Mouse (Mus musculus) gastrocnemius, adult 18-20 months (tissue): ENCODE measurements around the gene Parp8. TPM values are rescaled to one million over a fixed set of nuclear protein-coding genes. Genes with fewer than 3 reads are reported as not detected.
"Not testable (repeated sequence)": the region's sequence is repeated elsewhere in the genome, so short reads cannot be mapped to it uniquely, and the experiment has no call there.

Source experiments
- DNase-seq: peaks from one replicate; pipeline ENCODE4 v3.0.0; 2021; ENCODE audit warnings: low spot score
- total RNA-seq, 2 experiments: library from RNA; stranded (reverse); gene quantifications; 2 replicates each; pipeline ENCODE4 v1.2.3; 2021

Gene Parp8
- total RNA-seq, 2 experiments from 2014 or later = 12.9 to 13.2 TPM

GRCm38 (mm10) chr13:116967459-116967858 is 57.9 kb downstream of the Parp8 start:
- no peak for DNase-seq

DNA sequence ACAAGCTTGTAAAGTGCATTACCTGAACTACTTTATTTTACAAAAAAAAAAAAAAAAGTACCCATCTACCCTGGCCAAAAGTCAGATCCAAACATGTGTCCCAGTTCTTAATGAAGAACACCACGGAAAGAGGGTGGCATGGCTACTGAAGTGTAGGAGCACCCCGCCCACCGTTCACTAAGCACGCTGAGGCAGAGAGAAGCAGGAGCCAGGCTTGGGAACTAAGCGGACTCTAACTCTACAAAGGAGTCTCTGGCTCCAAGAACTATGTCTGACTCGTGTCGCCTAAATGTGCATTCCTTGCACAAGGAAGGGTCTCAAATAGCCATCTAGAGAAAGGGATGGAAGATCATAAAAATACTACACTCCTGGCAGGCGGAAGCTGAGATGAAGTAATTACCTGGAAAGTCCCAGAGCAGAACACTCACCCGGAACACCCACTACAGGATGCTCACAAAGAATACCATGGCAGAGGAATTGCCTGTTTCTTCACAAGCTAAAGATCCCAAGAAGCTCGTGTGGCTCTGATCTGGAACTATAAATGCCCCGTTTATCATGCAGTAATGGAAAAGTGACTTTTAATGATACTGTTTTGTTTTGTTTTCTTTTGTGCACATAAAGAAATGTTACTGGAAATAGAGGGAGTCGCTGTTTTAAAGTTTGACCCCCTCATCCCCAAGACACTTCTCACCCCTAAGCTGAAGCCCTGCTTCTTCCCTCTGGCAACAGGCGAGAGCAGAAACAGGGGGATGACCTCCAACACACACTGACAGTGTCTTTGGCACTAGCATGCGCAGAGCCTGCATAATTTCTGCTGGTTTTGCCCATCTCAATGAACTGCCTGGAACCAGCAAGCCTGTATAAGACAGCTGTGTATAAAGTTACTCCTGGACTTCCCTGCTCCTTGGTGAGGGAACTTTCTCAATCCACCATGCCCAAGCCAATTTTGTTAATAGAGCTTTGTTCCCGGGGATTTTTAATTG is 62.6 kb downstream of the Parp8 start:
- no peak for DNase-seq

- DNase-seq = no peak
These were observed 66.4 kb downstream of the Parp8 start for GRCm38 (mm10) chr13:116958776-116959589.

DNA sequence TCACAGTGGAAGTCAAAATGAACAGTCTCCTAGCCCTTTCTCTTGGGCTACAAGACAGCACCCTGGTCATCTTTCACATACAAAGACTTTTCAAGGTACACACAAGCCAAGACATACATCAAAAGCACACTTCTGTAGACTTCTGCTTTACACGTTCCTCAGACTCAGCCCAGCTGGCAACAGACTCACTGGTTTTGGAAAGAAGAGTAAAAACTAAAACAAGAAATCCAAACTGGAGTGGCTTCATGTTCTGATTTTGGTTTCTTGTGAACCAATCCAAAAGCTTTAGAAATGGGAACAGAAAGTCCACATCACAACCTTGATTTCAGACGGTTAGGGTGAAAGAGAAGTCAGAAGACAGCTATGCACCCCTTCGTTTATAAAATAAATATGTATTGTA is 67.8 kb downstream of the Parp8 start:
- DNase-seq = no peak

- DNase-seq = no peak
These were observed 74.0 kb downstream of the Parp8 start for GRCm38 (mm10) chr13:116951336-116951735.

DNA sequence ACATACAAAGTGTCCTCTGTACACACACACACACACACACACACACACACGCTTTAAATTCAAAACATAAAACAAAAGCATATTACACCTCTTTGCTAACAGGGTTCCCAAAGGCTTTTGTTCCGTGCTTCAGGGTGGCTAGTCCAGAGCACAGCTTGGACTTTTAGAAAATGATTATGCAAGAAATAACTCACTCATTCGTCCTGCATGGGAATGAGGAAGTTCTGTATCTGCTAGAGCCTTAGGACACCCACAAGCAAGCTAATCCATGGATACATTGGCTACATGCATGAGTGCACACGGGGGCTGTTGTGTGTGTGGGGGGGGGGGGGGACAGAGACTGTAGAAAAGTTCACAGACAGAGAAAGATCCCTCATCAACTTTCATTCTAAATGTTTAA is 75.8 kb downstream of the Parp8 start:
- no peak for DNase-seq

- no peak for DNase-seq
These were observed 76.3 kb downstream of the Parp8 start for GRCm38 (mm10) chr13:116949056-116949455.

DNA sequence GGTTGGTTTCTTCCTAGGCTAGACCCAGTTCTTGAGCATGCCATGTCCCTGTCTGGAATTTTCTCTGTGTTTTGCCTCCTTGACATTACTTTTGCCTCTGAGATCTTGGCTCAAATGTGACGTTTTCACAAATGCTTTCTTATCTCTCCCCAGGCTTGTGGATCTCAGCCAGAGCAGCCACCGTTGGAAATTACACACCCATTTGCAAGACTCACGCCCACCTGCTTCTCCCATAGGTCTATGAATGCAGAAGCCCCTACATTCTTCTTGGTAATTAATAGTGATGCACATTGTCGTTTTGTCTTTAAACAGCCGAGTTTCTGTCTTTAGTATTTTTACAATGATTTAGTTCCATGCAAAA is 77.1 kb downstream of the Parp8 start:
- no peak for DNase-seq

DNA sequence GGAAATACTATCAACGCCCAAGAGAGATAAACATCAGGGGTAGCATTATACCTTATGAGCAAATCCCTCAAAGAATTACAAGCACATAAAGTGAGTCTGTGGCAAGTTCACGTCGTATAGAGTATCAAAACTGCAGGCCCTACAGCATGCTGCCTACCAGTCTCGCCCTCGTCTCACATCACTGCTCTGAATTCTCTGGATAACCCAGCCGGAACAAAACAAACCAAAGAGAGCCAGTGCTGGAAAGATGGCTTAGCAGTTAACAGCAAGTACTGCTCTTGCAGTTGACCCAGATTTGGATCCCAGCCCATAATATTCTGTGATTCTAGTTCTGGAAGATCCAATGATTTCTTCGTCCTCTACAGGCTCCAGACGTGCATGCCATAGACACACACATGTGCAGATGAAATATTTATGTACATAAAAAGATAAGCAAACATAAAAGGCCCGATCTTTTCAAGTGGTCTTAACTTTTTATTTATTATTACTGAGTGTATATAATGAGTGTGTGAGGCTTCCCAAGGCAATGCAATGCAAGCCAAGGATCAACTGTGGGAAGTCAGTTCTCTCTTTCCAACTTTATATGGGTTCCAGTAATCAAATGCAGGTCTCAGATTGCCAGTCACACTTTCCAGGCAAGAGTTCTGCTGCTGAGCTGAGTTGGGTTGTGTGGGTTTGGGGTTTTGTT is 77.6 kb downstream of the Parp8 start:
- no peak for DNase-seq

DNA sequence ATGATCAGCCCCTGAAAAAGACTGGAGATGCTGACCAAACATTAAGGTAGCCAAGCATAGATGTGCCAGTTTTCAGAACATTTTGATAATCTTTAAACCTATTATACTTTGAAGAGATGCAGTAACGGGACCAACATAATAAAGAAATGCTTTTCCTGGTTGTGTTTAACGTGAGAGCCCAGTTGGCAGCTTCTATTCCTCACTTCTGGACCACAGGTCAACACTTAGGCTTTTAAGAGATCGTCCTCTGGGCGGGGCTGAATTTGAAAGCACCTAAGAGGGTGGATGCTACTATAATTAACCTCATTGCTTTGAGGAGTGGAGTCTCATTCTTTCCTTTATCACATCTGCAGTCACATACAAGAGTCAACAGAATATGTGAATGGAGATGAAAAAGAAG is 78.8 kb downstream of the Parp8 start:
- DNase-seq = no peak

- DNase-seq = no peak
These were observed 83.9 kb downstream of the Parp8 start for GRCm38 (mm10) chr13:116941280-116942015.

DNA sequence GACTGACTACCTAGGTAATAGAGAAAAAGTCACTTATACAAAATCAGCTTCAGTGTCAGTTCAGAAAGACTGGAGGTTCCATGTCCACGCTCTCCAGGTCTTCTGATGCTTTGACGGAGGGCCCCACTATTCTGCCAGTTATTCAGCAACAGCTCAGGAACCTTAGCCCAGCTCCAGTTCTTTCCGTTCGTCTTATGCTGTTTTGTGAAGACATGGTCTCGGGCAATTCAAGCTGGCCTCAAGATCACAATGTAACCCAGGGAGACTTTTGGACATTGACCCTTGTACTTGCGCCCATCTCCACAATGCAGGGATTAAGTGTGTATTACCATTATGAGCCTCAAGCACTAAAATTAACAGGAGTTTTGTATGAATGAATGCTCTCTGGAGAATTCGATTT is 84.6 kb downstream of the Parp8 start:
- DNase-seq = no peak

- not testable (repeated sequence) for DNase-seq
These were observed 88.3 kb downstream of the Parp8 start for GRCm38 (mm10) chr13:116937019-116937418.

DNA sequence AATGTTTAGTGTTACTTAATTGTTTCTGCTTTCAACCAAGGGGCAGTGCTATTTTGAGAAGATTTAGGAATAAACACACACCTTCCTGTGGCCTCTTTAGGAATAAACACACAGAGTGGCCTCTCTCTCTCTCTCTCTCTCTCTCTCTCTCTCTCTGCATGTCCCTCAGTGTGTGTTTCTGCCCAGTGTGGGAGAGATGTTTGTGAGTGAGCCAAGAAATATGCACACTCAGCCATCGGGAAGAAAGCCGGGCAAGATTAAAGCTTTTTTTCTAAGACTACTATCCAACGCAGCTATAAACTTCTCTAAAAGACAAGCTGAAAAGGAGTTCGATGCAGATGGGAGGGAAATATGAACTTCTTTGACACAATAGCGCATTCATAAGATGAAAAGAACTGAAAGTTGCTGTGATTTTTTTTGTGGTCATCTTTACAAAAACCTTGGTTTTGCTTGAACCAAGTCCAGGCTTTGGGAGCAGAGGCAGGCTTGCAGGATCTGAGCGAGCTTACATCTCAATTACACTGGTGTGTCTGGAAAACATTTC is 107.9 kb downstream of the Parp8 start:
- DNase-seq = no peak

DNA sequence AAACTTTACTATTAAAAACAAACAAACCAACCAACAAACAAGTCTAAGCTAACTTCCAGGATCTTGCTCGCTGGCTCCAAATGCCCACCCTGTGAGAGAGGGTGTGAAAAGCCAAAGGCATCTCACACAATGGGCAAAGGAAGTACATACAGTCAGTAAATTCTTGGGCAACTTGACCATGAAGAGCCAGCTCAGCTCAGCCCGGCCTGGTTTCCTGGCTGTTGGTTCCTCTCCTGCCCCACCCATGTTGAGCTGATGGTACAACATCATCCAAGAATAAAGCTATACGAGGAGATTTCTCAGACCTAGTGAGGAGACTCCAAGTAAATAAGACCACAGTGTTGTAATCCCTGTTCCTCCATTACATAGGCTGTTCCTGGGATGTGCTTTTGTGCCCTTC is 117.1 kb downstream of the Parp8 start:
- DNase-seq = no peak

GRCm38 (mm10) chr13:116903394-116903793 is 121.9 kb downstream of the Parp8 start:
- DNase-seq = no peak

GRCm38 (mm10) chr13:116898395-116898794 is 126.9 kb downstream of the Parp8 start:
- no peak for DNase-seq

GRCm38 (mm10) chr13:116897711-116898110 is 127.6 kb downstream of the Parp8 start:
- DNase-seq = no peak

DNA sequence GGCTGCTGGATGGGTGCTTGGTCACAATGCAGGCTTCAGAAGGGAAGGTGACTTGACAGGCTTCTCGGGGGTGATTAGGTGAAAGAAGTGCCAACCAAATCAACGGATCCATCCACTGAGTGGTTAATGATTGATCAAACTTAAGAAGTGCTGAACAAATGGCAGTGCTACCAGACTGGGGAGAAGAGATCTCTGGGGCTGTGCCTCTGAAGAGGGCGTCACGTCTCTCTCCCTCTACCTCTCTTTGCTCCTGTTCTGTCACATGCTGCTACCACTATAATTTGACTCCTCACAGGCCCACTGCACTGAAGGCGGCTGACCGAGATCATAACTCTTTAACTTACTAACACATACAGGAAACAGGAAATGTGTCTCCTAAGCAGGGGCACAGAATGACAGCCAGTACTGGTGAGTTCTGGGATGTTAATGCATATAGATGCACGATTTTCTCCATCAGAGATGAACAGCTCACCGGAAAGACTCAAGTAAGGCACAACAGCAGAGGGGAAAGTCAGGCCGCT is 140.9 kb downstream of the Parp8 start:
- DNase-seq = no peak

DNA sequence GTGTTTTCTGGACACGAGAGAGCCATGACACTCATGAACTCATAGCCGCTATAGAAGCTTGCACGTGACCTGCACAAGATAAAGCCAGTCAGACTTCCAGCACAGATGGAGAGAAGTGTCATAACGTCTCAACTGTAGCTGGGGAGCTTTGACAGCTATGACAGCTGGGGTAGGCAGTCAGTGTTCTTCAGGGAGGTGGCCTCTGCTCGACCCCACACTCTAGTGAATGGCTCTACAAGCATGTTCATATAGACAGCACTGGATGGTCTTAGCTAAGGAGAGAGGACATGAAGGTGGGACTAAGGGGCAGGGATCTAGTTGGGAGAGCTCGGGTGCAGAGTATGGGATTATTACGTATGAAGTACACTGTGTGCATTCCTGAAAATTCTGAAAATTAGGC is 143.1 kb downstream of the Parp8 start:
- no peak for DNase-seq
